Mouse (Mus musculus) A20 (cell line): ENCODE data around the gene Mrpl46.

Experiments
- DNase-seq: peaks from one replicate; pipeline ENCODE4 v3.0.0-alpha.2; 2011; ENCODE audit warnings: low read depth, low spot score

Gene Mrpl46

DNA sequence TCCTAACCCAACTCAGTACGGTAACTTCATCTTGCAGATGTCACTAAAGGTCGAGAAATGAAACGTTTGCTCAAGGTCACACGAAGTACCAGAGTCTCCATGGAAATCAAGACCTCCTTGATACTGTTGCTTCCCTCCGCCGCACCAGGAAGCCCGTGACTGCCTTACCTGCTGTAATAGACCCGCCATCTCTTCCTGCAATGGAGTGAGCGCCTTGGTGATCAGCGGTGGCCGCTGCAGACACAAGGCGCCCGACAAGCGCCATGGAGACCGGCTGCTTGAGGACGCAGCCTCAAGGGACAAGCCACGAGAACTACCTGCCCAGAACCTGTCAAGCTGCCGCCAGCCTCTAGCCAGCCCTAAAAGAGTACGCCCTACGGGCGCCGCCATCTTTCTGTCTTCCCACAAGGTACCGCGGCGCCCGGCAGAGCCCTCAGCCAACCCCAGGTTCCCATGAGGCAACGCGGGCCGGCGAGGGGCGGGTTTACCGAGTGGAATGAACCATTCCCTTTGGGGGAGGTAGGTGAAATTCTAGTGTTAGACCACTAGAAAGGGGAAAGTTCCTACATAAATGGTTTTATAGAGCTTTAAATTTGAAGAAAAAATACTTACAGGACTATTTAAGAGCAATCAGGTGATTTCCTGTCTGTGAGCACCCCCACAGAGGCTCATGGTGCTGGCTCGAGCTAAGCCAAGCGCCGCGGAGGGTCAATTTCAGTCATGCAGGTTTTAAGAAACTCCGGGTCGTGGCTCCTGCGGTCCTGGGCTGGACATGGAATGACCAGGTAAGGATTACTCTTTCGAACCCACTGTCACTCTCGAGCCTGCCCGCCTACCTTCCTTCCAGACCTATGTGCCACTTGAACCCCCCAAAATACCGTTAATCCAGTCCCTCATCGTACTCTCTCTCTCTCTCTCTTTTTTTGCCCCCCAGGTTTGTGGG lies at the start of gene Mrpl46, which contains the start of gene Mrps11:
Gene Mrpl46 (minus strand): TSS at position 893 of the 943 bp plus-strand sequence.
Gene Mrps11 (plus strand): TSS at position 481 of the 943 bp plus-strand sequence.
- DNase-seq, result peak; percentile 92

DNA sequence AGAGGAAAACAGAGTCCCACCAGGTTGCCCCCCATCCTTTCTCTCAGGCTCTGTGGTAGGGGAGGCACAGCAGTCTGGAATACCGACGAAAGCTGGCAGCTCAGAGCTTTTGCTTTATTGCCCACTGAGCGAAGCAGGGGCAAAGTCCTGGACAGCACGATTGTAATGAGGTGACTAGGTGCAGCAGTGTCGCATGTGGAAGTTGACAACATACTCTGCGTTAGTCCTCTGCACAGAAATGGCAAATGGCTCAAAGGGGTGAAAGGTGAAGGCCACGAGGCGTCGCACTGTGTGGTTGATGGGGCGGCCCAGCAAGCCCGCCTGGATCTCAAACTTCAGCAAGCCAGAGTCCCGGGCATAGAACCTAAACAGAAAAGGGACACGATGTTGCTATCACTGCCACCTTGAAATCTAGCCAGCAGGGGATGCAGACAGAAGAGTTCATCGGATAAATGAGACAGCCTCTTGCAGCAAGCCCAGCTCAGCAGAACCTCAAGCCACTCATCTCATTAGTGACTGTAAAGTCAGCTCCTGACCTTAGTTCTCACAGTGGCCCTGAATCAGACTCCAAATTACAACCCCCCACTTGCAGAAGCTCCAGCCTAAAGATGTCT lies 44.5 kb upstream of the Mrpl46 start:
- no peak for DNase-seq

DNA sequence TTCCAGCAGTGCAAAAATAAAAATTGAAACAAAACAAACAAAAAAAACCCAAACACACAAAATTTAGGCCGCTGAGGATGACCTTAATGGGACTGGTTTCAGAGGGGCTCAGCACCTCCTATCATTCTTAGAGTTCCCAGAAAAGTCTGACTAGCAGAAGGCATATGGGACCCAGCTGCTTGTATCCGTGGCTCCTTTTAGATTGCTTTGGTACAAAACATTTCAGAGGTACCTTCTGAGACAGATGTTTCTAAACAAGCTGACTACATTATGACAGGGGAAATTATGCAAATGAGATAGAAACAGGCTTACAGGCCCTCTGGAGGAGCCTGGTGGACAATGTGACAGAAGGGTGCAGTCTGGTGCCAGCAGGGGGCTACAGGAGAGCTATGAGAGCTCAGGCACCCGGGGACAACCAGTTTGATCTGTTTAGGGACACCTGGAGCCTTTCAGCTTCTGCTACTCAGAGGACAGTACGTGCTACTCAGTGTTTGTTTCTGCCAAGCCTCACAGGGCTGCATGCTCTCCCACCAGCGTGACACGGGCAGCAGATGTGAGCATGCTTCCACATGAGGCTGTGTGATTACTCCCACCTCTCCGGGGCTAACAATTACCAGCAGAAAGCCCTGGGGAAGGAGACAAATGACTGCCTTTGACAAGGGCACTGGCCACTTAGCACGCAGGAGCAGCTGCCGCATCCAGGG lies 43.5 kb upstream of the Mrpl46 start:
- peak; percentile 85 for DNase-seq

DNA sequence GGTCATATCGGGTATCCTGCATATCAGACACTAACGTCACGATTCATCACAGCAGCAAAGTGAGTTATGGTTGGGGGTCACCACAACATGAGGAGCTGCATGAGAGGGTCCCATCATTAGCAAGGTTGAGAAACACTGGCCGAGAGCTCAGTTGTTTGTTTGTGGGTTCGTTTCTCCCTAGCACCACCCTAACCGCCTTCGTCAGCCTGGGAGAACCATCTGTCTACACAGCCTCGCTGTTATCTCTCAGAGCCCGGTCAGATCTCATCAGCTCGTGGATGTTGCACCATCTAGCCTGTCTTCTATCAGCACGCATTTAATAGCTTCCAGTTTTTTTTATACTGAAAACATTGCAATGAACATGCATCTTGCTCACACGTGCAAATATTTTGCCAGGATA lies 35.0 kb upstream of the Mrpl46 start:
- DNase-seq, result no peak

DNA sequence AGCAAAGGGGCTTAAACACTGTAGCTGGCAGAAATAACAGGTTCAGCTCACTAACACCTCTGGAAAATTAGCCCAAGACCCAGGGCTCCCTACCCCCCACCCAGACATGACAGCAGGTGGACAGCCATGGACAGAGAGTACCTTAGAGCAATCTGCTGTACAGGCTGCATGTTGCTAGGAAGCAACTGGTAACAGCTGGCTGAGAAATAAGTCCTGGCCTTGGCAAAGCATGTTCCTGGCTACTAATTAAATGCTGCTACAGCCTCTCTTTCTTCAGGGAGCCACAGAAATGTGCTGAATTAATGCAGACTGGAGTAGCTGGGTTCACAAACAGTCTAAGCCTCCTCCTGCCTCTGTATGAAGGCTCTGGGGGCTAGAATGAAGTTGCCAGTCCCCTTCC lies 31.4 kb upstream of the Mrpl46 start:
- DNase-seq, result no peak

DNA sequence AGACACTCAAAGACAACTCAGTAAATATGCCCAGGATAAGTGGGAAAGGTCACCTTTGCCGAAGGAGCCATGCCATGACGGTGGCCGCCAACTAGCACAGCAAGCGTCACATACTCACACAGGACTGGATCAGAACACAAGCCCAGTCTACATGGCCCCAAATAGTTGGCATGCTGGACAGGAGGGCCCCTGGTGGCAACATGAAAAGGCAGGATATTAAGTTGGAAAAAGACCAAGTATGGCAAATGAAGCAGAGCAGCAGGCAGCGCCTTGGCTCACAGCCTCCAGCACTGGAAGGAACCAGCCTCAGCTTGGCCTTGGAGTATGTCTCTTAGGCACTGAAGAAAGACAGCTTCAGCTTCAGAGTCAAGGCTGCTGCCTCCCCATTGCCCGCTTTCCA lies 30.5 kb upstream of the Mrpl46 start:
- no peak for DNase-seq

DNA sequence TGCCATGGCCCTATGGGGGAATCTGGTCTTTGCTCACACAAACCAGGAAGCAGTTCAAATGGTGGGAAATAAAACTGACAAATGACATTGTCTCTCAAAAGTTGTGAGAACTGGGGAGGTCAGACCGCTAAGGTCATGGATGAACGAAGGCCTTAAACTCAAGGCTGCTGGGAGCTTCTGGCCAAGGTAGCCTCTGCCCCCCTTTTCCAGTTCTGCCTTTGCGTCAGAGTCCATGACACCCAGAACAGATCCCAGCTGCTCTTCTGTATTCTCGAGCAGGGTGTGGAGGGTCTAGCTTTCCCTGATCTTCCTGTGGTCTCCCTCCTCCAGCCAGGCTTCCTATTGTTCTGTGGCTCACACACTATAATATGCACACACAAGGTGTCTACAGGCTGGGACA lies 23.9 kb upstream of the Mrpl46 start:
- DNase-seq, result no peak

DNA sequence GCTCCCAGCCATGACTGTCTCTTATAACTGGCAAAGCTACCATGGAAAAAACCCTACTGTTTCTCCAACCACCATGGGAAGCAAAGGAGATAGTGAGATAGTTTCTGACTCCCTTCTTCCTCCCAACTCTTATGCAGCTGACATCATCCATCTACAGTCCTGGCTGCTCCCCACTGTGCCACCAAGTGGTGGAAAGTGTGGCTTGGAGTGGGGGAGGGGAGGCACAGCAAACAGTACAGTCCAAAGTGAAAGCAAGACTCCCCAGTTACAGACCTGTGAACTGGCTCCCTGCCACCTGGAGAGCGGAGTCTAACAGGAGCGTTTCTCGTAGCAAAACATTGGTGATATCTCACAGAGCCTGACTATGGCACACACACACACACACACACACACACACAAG lies 20.5 kb upstream of the Mrpl46 start:
- no peak for DNase-seq

DNA sequence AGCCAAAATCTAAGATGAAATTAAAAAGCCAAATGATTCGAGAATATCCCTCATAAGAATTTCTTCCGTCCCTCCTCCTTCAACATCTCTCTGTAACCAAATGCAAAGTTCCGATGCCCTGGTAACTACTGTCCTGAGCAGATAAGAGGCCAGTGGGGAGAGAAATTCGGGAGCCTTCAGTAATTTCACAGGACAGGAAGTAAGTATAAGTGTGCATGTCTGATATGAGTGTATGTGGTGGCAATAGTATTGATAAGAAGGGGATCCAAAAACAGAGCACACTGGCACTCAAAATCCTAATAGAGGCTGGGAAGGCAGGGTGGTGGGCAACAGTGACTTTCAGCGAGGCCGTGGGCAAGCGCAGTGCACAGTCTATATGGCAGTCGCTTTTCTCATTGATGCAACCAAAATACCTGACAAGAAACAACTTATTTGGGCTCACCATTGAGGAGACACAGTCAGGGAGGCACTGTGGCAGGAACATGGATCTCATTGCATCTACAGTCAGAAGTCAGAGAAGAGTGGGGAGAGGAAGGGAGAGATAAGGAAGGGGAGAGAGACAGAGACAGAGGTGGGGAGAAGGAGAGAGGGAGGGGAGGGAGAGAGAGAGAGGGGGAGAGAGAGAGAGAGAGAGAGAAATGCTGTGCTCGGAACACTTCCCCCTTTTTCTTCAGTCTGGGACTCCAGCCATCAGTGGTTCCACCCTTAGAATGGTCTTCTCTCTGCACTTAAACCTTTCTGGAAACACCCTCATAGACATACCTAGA lies 16.6 kb upstream of the Mrpl46 start:
- DNase-seq, result no peak

DNA sequence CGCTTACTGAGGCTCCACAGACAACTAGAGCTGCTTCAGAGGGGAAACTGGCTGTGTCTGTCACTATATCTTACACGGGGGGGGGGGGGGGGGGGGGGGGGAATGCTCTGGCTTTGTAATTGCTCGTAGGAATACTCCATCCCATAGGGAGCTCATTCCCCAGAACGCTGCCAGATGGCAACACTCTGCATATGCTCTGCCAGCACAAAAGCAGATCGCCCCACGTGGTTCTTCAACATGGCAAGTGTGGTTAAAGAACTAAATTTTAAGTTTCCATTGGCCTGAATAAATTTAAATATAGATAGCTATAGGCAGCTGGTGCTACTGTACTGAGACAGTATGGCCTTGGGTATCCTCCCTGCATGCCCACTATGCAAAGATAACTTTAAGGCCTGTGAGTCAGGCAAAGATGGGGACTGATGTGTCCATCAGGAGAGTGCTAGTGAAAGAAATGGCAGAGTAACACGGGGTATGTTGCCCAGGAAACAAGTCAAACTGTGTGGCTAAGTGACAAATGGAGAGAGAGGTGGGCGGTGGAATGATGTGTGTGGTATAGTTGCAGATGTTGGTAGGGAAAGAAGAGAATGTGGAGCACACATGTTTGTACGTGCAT lies 14.6 kb upstream of the Mrpl46 start:
- DNase-seq, result no peak

DNA sequence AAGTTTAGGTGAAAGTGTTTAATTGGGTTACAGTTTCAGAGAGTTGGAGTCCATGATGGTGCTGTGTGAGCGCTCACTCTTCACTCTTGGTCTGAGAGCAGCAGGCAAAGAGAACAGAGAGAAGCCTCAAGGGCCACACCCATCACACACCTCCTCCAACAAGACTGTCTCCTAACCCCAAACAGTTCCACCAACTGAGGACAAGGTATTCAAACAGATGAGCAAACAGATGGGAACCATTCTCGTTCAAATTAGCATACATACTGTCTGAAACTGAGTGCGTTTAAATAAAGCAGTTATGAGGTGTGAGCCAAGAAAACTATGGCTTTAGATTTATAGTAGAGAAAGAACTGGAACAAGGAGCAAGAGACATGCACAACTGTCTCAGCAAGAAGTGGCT lies 13.3 kb upstream of the Mrpl46 start:
- DNase-seq, result no peak

DNA sequence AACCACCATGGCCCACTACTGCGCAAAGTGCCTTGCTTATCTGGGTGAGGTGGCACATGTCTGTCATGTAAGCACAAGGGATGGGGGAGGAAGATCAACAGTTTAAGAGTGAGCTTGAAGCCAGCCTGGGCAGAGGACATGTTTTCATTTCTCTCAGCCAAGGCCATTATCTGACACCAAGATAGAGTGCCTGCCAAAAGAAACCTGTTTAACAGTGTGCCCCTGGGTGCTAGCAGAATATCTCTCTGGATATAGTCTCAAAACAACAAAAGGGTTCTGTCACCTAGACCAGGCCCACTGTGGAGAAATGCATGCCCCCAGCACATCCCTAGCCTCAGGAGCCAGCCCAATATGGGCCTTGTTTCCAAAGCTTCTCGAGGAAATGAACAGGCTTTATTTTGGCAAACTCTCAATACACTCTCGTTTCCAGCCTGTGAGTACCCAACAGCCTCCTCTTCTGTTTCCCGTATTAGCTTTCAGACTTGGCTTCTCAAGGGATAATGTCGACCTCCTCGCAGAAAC lies 11.3 kb upstream of the Mrpl46 start:
- DNase-seq, result no peak

DNA sequence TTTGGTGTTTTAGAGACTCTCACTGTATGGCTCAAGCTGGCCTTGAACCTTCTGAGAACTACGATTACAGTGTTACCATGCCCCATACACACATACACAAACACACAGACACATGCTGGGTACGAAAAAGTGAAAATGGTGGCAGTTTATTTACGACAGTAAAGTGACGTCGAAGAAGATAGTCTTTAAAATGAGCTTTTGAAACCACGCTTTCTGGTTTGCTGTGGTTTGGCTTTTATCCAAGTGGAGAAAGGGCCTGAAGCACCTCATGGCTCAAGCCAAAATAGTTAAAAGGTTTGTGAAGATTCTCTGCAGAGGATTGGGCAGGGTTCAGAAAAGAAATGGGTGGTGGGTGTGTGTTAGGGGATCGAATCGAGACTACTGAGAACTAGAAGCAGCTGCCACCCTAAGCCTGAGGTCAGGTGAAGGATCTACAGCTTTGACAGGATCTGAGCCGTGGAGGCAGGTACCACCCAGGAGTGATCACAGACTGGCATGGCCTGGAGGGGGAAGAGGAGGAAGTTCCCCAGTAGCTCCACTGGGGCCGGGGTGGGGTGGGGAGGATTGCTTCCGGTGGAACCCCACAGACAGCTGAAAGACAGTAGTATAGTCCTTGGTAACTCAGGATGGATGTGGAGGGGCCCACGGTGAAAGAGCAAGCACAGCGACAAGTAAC lies 10.7 kb upstream of the Mrpl46 start:
- no peak for DNase-seq

DNA sequence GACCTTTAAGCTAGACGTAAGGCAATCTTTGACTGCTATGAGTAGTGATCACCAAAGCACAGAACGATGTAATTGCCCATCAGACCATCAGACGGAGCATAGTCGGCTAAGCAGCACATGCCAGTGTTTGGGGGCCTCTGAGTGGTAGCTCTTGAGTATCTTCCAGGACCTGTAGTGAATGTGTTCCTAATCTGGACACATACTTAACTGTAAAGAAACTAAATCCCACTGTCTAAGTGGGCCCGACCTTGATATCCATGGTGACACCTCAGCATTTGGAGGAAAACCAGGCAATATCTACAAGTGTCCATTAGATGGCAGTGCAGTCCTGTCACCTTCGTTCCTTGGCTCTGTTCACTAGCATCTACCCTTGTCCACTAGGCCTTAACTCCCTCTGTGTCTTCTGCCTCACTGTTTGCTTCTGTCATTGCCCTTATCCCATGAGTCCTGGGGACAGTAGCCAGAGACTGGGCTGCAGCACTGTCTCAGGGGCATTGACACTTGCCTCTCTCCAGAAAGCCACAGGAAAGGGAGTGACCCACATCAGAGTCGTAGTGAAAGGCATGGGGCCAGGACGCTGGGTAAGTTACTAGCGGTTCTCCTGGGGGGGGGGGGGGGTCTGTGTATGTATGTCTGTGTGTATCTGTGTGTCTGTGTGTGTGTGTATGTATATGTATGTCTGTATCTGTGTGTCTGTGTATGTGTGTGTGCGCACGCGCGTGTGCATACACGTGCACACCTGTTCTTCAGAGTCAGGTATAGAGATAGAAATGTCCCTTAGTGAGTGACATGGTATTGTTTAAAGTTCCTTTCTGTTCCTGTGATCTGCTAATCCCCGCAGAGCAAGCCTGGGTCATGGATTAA lies 8.3 kb upstream of the Mrpl46 start:
- DNase-seq, result peak; percentile 65

DNA sequence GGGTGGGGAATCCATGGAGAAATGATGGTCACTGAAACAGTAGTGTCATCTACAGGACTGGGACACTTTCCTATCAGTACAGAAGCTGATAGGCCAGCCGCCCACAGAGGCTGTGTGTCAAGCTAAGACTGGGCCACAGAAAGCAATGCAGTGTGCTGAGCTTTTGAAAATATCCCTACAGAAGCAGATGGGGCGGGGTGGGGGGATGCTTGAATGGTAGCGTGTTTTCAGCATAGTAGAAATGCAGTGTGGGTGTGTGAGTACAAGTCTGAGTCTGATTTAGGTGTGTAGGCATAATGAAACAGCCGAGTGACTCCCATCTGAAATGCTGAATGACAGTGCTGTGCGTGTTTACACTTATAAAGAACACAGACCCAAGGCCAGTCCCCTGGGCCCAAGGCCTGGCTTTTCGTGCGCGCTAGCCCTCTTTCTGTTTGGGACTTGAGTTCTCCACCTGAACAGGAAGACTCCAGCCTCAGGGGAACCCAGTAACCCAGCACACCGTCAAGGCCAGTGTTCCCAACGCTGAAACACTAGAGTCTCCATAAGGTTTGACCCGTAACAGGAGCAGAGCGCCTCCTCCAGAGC lies 4.6 kb upstream of the Mrpl46 start:
- DNase-seq, result no peak

DNA sequence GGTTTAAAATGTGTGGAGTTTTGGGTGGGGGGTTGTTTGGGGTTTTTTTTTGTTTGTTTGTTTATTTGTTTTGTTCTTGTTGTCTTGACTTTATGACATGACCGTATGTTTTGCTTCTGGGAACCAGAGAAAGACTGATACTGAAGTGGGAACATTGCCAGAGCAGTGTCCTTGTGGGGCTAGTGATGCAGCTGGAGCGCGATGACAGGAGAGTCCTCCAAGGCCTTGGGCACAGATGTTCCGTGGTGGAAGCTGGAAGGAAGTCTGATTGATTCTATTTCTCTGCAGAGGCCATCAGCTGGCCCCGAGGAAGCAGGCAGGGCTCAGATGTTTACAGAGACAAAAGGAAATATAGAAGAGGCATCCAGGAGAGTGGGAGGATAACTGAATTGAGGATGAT lies 2.6 kb upstream of the Mrpl46 start:
- DNase-seq, result no peak

DNA sequence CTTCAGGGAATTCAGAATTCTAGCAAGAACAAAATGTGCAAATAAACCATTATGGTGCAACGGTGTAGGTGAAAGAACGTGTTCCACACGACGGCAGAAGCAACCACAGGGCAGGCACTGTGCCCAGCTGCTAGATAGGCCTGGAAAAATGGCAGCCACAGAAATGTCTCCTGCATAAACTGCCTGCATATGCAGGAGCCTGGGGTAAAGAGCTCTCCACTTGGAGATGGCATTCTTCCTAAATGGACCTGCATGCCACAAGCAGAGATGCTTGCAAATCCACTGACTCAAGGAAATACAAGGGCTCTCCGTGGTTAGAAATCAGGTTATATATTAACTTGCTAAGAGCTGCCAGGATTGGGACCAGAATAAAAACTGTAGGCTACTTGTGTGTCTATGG lies 4.6 kb downstream of the Mrpl46 start:
- no peak for DNase-seq

DNA sequence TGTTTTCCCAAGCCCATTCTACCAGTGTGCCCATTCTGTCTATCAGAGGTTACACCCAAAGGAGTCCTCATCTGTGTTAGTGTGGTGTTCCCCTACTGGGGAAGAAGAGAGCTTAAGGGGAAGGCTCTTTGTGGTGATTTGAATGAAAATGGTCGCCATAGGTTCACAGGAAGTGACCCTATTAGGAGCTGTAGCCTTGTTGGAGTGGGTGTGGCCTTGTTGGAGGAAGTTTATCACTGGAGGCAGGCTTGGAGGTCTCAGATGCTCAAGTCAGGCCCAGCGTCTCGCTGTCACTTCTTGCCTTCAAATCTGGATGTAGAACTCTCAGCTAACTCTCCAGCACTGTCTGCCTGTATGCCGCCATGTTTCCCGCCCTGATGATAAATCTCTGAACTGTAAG lies 12.4 kb downstream of the Mrpl46 start:
- no peak for DNase-seq

DNA sequence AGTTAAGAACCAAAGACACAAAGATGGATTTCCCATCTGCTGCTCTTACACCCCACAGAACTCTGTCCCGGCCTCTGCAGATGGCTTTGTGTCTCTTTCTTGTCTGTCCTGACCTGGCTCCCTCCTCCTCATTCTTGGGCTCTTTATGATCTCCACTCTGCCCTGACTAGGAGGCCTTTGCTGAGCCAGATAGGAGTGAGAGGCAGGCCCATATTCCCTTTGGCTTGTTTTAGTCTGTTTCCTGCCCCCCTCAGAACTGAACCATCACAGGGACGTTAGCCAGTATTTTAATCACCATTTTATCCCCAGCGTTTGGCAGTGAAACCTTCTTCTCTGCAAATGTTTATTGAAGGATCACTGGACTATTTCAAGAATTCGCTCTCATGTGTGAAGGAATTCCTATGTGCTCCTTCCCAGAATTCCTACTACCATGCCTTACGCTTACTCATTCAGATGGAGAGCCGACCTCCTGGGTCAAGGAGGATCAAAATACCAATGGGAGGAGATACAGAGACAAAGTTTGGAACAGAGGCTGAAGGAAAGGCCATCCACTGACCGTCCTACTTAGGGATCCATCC lies 14.2 kb downstream of the Mrpl46 start:
- no peak for DNase-seq
